Mouse (Mus musculus) monocyte, adult 59 days (primary cell): Measurements from ENCODE around the gene Kif4. TPM values are rescaled to one million over a fixed set of nuclear protein-coding genes. Genes with fewer than 3 reads are reported as not detected.

Experiments
- total RNA-seq, 2 experiments: library from RNA; stranded (reverse); gene quantifications; one replicate each; pipeline ENCODE4 v1.2.4; 2023

The Kif4 gene
- under 1 TPM; 0.33 to 0.50 TPM for total RNA-seq

GRCm38 (mm10) chrX:100625546-100625801 lies at the start of gene Kif4:
Gene Kif4 (plus strand): TSS chrX:100625737.

GRCm38 (mm10) chrX:100594791-100595190 lies 30.7 kb upstream of the Kif4 start, which contains the start of gene P2ry4:
Gene P2ry4 (minus strand): TSS chrX:100594869.

GRCm38 (mm10) chrX:100605314-100605713 lies 20.2 kb upstream of the Kif4 start, which contains the start of gene Arr3:
Gene Arr3 (plus strand): TSS chrX:100605497.

GRCm38 (mm10) chrX:100625802-100626793 lies 561 bp downstream of the Kif4 start, which contains the start of gene Pdzd11:
Gene Pdzd11 (minus strand): TSS chrX:100626568.

GRCm38 (mm10) chrX:100729665-100730188 lies 104.2 kb downstream of the Kif4 start, which contains the start of gene Gdpd2:
Gene Gdpd2 (plus strand): TSS chrX:100729873.

GRCm38 (mm10) chrX:100767181-100767884 lies 141.8 kb downstream of the Kif4 start, which contains the start of gene Dlg3:
Gene Dlg3 (plus strand): TSS chrX:100767722.

Other genes starting within 250 kb of the Kif4 start
- gene Otud6a, start 196.7 kb upstream of the Kif4 start, total RNA-seq, result not detected
- not detected for gene Awat2, start 183.0 kb upstream of the Kif4 start, total RNA-seq
- 10 to 100 TPM; 65.7 to 67.3 TPM for gene Igbp1, start 131.4 kb upstream of the Kif4 start, total RNA-seq
- not detected for gene Dgat2l6, start 100.9 kb upstream of the Kif4 start, total RNA-seq
- gene Awat1, start 53.5 kb upstream of the Kif4 start, total RNA-seq, result not detected
- not detected for gene P2ry4, start 30.9 kb upstream of the Kif4 start, total RNA-seq
- not detected for gene Arr3, start 20.2 kb upstream of the Kif4 start, total RNA-seq
- gene Pdzd11, start 831 bp downstream of the Kif4 start, total RNA-seq, result 10 to 100 TPM; 18.6 to 18.8 TPM
- gene Gdpd2, start 104.1 kb downstream of the Kif4 start, total RNA-seq, result under 1 TPM in 1 of 2 experiments, not detected in 1; 0.18 TPM
- 1 to 10 TPM; 1.7 to 2.5 TPM for gene Dlg3, start 142.0 kb downstream of the Kif4 start, total RNA-seq